Mouse (Mus musculus) skeletal muscle tissue, adult 2 months (tissue): ENCODE results near the gene Chpf.
A peak's percentile ranks its signal among the peaks of the same experiment; 100 is the strongest.

Experiments
- DNase-seq: peaks from one replicate; pipeline ENCODE4 v3.0.0-alpha.2; 2012; ENCODE audit warnings: low read depth, low spot score

The Chpf gene

GRCm38 (mm10) chr1:75442171-75442570 is 36.9 kb downstream of the Chpf start:
- DNase-seq: no peak

GRCm38 (mm10) chr1:75441471-75441996 is 37.6 kb downstream of the Chpf start:
- DNase-seq: no peak

- no peak for DNase-seq
Observed at GRCm38 (mm10) chr1:75440661-75441060, 38.4 kb downstream of the Chpf start.

GRCm38 (mm10) chr1:75438782-75439181 is 40.3 kb downstream of the Chpf start:
- DNase-seq: no peak

GRCm38 (mm10) chr1:75435475-75436328 is 43.4 kb downstream of the Chpf start, which contains the start of gene Gmppa:
TSS of gene Gmppa (plus strand) at chr1:75435930.
- peak; percentile 79 for DNase-seq

GRCm38 (mm10) chr1:75425796-75426471 is 53.2 kb downstream of the Chpf start:
- DNase-seq: no peak
